Mouse (Mus musculus): ENCODE results near the gene Rgs3. TPM values are rescaled to one million over a fixed set of nuclear protein-coding genes. Genes with fewer than 3 reads are reported as not detected.

Rgs3 gene
- total RNA-seq, 2 experiments from 2014 or later = 18.9 to 23.6 TPM

DNA sequence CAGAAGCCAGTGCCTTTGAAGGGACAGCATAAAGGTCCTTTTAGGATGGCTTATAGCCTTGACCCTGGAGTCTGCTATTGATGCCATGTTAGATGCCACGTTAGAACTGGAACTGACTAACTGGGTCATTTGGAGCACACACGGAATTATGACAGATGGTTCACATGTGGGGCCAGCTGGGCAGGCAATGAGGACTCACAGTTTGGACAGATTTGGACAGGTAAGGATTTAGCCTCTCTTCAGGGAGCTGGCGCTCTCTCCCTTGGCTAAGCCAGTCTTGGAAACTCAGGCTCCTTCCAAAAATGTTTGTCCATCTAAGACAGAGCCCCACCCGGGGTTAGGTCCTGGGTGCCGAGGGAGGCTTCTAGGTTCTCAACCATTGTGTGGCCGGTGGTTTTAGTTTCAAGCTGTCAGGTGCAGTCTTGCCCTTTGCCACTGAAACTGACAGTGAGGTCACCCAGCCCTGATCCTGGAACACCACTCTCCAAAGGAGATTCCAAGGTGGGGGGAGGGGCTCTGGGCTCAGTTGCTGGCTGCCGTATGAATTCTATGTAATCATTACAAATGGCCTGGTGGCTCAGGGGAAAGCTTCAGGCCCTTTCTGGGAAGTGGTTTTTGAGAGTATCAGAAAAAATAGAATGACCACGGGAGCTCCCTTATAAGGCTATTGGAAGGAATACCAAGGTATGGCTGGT is 90.0 kb downstream of the Rgs3 start:
- DNase-seq (ENCODE audit: extremely low spot score in 1 of 2, low spot score in 1 of 2) = no peak

GRCm38 (mm10) chr4:62651179-62651760 is 91.6 kb downstream of the Rgs3 start:
- no peak for DNase-seq (ENCODE audit: extremely low spot score in 1 of 2, low spot score in 1 of 2)

GRCm38 (mm10) chr4:62652215-62652614 is 92.6 kb downstream of the Rgs3 start:
- DNase-seq (ENCODE audit: extremely low spot score in 1 of 2, low spot score in 1 of 2) = no peak

- DNase-seq (ENCODE audit: extremely low spot score in 1 of 2, low spot score in 1 of 2) = no peak
Observed at GRCm38 (mm10) chr4:62652921-62653757, 93.5 kb downstream of the Rgs3 start.

- DNase-seq (ENCODE audit: extremely low spot score in 1 of 2, low spot score in 1 of 2) = no peak
Observed at GRCm38 (mm10) chr4:62653922-62654661, 94.4 kb downstream of the Rgs3 start.

DNA sequence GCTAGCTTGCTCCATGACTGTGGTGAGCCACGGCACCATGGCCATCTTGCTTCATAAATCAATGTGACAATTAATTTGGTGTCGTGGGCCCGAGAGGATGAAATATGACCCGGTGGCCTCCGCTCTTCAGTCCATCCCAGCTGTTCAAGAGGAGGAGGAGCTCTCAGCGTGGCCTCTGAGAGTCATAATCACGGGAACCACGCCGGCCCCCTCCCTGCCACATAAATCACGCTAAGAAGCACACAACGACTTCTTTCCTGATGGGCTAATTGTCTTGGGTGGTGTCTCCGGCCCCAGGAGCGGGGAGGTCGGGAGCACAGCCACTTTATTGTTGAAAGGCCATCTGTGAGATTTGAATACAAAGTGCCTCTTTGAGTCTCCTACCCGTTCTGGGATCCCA is 99.6 kb downstream of the Rgs3 start:
- DNase-seq (ENCODE audit: extremely low spot score in 1 of 2, low spot score in 1 of 2) = no peak

DNA sequence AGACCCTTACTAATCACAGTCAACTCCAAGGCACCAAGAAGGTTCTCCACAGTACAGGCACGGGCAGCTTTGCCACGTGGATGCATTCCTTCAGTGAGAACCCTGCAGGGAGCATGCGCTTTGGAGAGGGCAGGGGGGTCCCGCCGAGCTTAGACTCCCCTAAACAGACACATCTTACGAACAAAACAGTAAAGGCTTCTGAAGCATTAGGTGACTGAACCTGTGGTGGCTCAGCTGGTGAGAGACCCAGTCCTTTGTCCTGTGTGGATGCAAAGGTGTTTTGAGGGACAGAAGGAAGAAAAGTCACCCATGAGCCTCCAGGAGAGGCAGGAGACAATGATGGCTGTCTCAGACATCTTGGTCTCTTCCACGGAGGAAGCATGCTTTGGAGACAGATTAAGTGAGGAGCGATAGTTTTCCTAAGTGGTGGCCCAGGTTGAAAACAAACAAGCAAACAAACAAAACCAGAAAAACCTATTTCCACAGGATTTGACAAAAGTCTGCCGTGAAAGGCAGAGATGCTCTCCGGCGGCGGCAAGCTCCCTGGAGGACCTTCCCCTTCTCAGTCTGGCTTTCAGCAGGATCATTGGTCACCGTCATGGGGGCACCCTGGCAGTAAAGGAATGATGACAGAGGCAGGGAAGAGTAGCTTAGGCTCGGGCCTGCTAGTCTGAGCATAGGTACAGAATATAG is 100.4 kb downstream of the Rgs3 start:
- no peak for DNase-seq (ENCODE audit: extremely low spot score in 1 of 2, low spot score in 1 of 2)

DNA sequence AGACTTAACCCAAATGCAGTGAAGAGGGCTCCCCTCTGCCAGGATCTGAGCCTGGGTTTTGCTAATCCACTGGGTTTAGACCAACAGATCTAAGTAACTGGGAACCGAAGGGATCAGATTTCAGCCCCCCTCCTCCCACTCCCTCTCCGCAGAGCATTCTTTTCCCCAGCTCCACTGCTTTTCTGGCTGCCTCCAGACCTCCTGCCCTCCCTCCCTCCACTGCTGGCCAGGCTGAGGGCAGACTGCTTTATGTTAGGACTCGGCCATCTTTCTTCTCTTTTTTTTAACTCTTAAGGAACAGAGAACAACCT is 100.9 kb downstream of the Rgs3 start:
- DNase-seq (ENCODE audit: extremely low spot score in 1 of 2, low spot score in 1 of 2) = no peak

GRCm38 (mm10) chr4:62661311-62661849 is 101.7 kb downstream of the Rgs3 start:
- no peak for DNase-seq (ENCODE audit: extremely low spot score in 1 of 2, low spot score in 1 of 2)

GRCm38 (mm10) chr4:62663348-62663747 is 103.7 kb downstream of the Rgs3 start:
- no peak for DNase-seq (ENCODE audit: extremely low spot score in 1 of 2, low spot score in 1 of 2)

- no peak for DNase-seq (ENCODE audit: extremely low spot score in 1 of 2, low spot score in 1 of 2)
Observed at GRCm38 (mm10) chr4:62665842-62666241, 106.2 kb downstream of the Rgs3 start.

GRCm38 (mm10) chr4:62668666-62669065 is 109.0 kb downstream of the Rgs3 start:
- DNase-seq (ENCODE audit: extremely low spot score in 1 of 2, low spot score in 1 of 2) = no peak

DNA sequence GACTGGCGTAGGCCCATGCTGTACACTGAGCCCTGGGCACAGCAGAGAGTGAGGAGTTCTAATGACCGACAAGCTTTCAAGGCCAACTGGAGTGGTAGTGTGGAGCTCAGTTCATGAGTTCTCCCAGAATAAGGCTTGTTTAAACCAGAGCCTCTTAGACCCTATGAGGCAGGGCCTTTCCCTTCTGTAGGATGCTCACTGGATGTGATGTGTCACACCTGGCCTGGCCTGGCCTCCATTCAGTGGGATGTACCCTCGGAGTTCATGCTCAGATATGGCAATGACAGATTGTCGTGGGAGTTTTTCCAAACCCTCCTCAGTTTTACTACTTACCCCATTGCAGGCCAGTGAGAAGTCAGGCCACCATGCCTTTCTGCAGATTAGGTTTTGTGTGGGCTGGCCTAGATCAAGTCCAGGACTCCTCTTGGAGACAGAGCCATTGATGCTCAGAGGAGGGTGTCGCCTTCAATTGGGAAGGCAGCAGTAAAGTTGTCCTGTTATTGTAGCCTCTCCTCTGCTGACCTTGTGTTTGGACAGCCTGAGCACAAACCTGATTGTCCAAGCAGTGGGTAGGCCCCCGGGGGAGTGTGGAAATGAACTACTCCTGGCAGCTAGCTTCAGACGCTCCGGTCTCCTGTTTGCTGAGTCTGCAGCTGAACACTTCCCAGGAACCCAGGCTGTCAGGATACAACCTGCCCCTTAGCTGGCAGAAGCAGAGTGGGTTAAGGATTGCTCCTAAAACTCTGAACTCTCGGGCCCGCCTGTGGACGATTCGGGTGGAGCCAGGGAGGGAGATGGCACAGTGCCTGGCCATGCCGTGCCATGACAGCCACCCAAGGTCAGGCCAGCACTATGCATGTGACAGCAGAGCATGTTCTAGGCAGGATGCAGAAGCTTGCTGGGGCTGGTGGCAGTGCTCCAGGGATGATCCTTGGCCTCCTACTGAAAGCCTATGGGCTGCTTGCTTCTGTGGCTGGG is 109.7 kb downstream of the Rgs3 start:
- DNase-seq (ENCODE audit: extremely low spot score in 1 of 2, low spot score in 1 of 2) = no peak

- no peak for DNase-seq (ENCODE audit: extremely low spot score in 1 of 2, low spot score in 1 of 2)
Observed at GRCm38 (mm10) chr4:62673531-62674030, 113.9 kb downstream of the Rgs3 start.

DNA sequence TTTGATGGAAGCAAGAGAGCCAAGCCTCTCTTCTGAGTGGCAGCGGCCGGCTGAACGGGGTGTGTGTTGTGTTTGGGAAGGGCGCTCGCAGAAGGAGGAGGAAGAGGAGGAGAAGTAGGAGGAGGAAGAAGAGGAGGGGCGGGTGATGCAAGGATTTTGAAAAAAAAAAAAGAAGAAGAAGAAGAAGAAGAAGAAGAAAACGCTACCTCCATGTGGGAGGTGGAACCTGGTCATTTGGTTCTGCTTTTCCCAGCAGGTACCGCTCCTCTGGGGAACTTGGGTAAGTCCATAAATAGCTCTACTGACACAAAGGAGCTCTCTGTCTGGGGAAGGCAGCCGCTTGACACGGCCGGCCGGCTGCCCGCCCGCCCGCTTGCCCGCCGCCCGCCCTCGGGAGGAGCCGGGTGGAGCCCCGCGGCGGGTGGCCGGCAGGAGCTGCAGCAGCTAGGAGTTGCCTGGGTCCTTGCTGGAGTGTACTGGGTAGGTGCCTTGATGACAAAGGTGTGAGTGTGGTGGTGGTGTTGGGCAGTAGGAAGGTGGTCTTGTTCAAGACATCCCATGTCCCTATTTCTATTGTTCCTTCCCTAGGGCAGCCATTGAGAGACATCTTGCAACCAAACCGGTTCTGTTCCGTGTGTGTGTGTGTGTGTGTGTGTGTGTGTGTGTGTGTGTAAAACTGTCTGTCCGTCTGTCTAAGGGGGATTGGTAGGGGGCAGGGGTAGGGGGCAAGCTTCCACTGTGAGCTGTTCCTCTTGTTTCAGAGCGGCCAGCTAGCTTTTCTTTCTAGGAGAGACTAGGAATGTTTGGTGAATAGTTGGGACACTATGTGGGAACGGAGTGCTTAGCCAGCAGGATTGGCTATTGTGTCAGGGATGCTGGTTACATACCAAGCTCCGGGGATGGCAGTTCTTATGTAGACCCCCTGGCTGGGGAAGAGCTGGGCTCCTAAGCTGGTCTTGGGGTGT is 114.7 kb downstream of the Rgs3 start:
- no peak for DNase-seq (ENCODE audit: extremely low spot score in 1 of 2, low spot score in 1 of 2)

DNA sequence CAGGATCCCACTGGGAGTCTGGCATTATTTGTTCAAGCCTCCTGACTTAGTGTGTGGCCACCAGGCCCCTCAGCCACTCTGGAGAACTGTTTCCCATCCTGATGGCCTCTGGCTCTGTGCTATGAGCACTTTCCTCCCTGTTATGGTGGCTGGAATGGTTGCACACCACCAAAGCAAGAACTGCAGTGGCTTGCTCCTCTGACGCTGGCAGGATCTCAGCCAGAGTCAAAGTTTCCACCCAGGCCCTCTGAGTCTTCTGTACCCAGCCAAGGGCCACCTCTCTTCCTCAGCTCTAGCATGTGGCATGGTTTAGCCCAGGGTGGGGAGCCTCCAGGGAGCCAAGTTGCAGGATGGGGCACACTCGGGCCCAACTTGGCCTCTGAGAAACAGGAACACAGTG is 115.7 kb downstream of the Rgs3 start:
- no peak for DNase-seq (ENCODE audit: extremely low spot score in 1 of 2, low spot score in 1 of 2)

DNA sequence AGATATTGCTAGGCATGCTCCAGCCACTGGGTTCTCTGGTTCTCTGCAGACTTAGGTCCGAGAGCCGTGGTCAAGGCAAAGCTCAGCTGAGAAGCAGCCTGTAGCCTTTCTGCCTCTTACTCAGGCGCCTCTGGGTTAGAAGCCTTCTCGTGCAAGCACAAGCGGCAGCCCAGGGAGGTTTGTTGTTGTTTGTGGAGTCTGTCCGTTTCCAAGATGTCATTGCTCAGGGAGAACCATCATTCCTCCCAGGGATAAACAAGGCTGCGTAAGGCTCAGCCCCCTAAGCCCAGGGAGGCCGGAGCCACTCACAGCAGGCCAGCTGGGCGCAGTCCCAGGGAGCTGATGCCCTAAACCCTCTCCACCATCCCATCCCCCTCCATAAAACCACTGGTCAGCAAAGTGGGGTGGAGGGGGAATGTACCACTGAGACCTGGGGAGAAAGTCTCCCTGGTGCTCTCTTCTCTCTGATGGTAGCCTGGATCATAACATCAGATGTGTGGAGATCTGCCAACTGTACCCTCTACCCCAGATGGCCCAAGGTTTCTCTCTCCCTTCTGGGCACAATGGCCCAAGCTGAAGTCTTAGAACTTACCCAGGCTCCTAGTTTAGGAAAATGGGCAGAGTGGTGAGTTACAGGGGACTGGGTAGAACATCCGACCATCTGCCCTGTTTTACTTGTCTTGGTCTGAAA is 117.5 kb downstream of the Rgs3 start:
- no peak for DNase-seq (ENCODE audit: extremely low spot score in 1 of 2, low spot score in 1 of 2)

All from layer of hippocampus, postnatal 25 days (tissue).